Mouse (Mus musculus): ENCODE data around the gene 4930444G20Rik. TPM values are rescaled to one million over a fixed set of nuclear protein-coding genes. Genes with fewer than 3 reads are reported as not detected.
"Not testable (repeated sequence)": the region's sequence is repeated elsewhere in the genome, so short reads cannot be mapped to it uniquely, and the experiment has no call there.

The 4930444G20Rik gene
- not detected in 2 replicates for polyA plus RNA-seq (2012; ENCODE audit: insufficient read depth, insufficient read length, low replicate concordance, missing spikeins)

- not testable (repeated sequence) for H3K4me3 ChIP-seq (ENCODE audit: insufficient read depth, low read depth, low read length); H3K27ac ChIP-seq (ENCODE audit: insufficient read depth, low read depth, low read length); H3K4me1 ChIP-seq (ENCODE audit: control insufficient read depth, insufficient read depth, low read length)
- 93% methylated on average over 7 of the region's 7 CpGs for WGBS
Measured at GRCm38 (mm10) chr10:22067979-22068378, at the start of gene 4930444G20Rik. TSS of gene 4930444G20Rik (minus strand) at chr10:22068079.

GRCm38 (mm10) chr10:22074531-22074930 is 6.7 kb upstream of the 4930444G20Rik start:
- H3K27ac ChIP-seq (ENCODE audit: insufficient read depth, low read depth, low read length): no peak overlapping the region
- TF ChIP-seq POLR2A (IDR thresholded peaks at IDR 0.05; ENCODE audit: insufficient read depth, low read depth, low read length): no peak
- no peak for TF ChIP-seq CTCF (IDR thresholded peaks at IDR 0.05; ENCODE audit: insufficient read depth, low read depth, low read length)
- 87% methylated on average over 2 of the region's 2 CpGs for WGBS
- H3K4me1 ChIP-seq (ENCODE audit: control insufficient read depth, insufficient read depth, low read length): no peaks in the 10 kb centered on the region
- no peak overlapping the region for H3K4me3 ChIP-seq (ENCODE audit: insufficient read depth, low read depth, low read length)

GRCm38 (mm10) chr10:22072739-22073138 is 4.9 kb upstream of the 4930444G20Rik start:
- Histone ChIP-seq H3K4me1 (ENCODE audit: control insufficient read depth, insufficient read depth, low read length) (no peaks in the 10 kb centered on the region), H3K4me3 (ENCODE audit: insufficient read depth, low read depth, low read length) (no peak overlapping the region), H3K27ac (ENCODE audit: insufficient read depth, low read depth, low read length) (no peak overlapping the region)
- 71% methylated on average over 2 of the region's 2 CpGs for WGBS
- TF ChIP-seq CTCF (IDR thresholded peaks at IDR 0.05; ENCODE audit: insufficient read depth, low read depth, low read length) (no peak), POLR2A (IDR thresholded peaks at IDR 0.05; ENCODE audit: insufficient read depth, low read depth, low read length) (no peak)

GRCm38 (mm10) chr10:22070576-22070975 is 2.7 kb upstream of the 4930444G20Rik start:
- Histone ChIP-seq H3K4me3 (ENCODE audit: insufficient read depth, low read depth, low read length) (no peak overlapping the region), H3K4me1 (ENCODE audit: control insufficient read depth, insufficient read depth, low read length) (no peaks in the 10 kb centered on the region), H3K27ac (ENCODE audit: insufficient read depth, low read depth, low read length) (no peak overlapping the region)
- TF ChIP-seq POLR2A (IDR thresholded peaks at IDR 0.05; ENCODE audit: insufficient read depth, low read depth, low read length) (no peak), CTCF (IDR thresholded peaks at IDR 0.05; ENCODE audit: insufficient read depth, low read depth, low read length) (no peak)
- 55% methylated on average over 4 of the region's 4 CpGs for WGBS

GRCm38 (mm10) chr10:22070168-22070567 is 2.3 kb upstream of the 4930444G20Rik start:
- Histone ChIP-seq H3K4me1 (ENCODE audit: control insufficient read depth, insufficient read depth, low read length) (no peaks in the 10 kb centered on the region), H3K27ac (ENCODE audit: insufficient read depth, low read depth, low read length) (no peak overlapping the region), H3K4me3 (ENCODE audit: insufficient read depth, low read depth, low read length) (no peak overlapping the region)
- WGBS: 99% methylated on average over 2 of the region's 2 CpGs
- TF ChIP-seq POLR2A (IDR thresholded peaks at IDR 0.05; ENCODE audit: insufficient read depth, low read depth, low read length): no peak
- TF ChIP-seq CTCF (IDR thresholded peaks at IDR 0.05; ENCODE audit: insufficient read depth, low read depth, low read length): no peak

- no peak overlapping the region for H3K27ac ChIP-seq (ENCODE audit: insufficient read depth, low read depth, low read length)
- peaks cover 11% of the 10 kb centered on the region for H3K4me1 ChIP-seq (ENCODE audit: control insufficient read depth, insufficient read depth, low read length)
- no peak overlapping the region for H3K4me3 ChIP-seq (ENCODE audit: insufficient read depth, low read depth, low read length)
- no peak for TF ChIP-seq CTCF (IDR thresholded peaks at IDR 0.05; ENCODE audit: insufficient read depth, low read depth, low read length)
- TF ChIP-seq POLR2A (IDR thresholded peaks at IDR 0.05; ENCODE audit: insufficient read depth, low read depth, low read length): no peak
- WGBS: 89% methylated on average over 2 of the region's 2 CpGs
Measured at GRCm38 (mm10) chr10:22059415-22059814, 8.5 kb downstream of the 4930444G20Rik start.

- Histone ChIP-seq H3K4me1 (ENCODE audit: control insufficient read depth, insufficient read depth, low read length) (peaks cover 11% of the 10 kb centered on the region), H3K27ac (ENCODE audit: insufficient read depth, low read depth, low read length) (no peak overlapping the region), H3K4me3 (ENCODE audit: insufficient read depth, low read depth, low read length) (peak overlapping the region; percentile 64)
- no peak for TF ChIP-seq POLR2A (IDR thresholded peaks at IDR 0.05; ENCODE audit: insufficient read depth, low read depth, low read length)
- TF ChIP-seq CTCF (IDR thresholded peaks at IDR 0.05; ENCODE audit: insufficient read depth, low read depth, low read length): no peak
- 17% methylated on average over 12 of the region's 12 CpGs for WGBS
Measured at GRCm38 (mm10) chr10:22059026-22059325, 8.9 kb downstream of the 4930444G20Rik start.

- 8% methylated on average over 41 of the region's 41 CpGs for WGBS
- Histone ChIP-seq H3K4me3 (ENCODE audit: insufficient read depth, low read depth, low read length) (peak overlapping the region; percentile 64), H3K4me1 (ENCODE audit: control insufficient read depth, insufficient read depth, low read length) (peaks cover 11% of the 10 kb centered on the region), H3K27ac (ENCODE audit: insufficient read depth, low read depth, low read length) (no peak overlapping the region)
- TF ChIP-seq POLR2A (IDR thresholded peaks at IDR 0.05; ENCODE audit: insufficient read depth, low read depth, low read length) (0 out of 2 replicates have a peak, but pooled peaks have one; percentile 24), CTCF (IDR thresholded peaks at IDR 0.05; ENCODE audit: insufficient read depth, low read depth, low read length) (no peak)
Measured at GRCm38 (mm10) chr10:22058218-22059025, 9.5 kb downstream of the 4930444G20Rik start.

- Histone ChIP-seq H3K27ac (ENCODE audit: insufficient read depth, low read depth, low read length) (no peak overlapping the region), H3K4me1 (ENCODE audit: control insufficient read depth, insufficient read depth, low read length) (peaks cover 11% of the 10 kb centered on the region), H3K4me3 (ENCODE audit: insufficient read depth, low read depth, low read length) (no peak overlapping the region)
- no peak for TF ChIP-seq POLR2A (IDR thresholded peaks at IDR 0.05; ENCODE audit: insufficient read depth, low read depth, low read length)
- no peak for TF ChIP-seq CTCF (IDR thresholded peaks at IDR 0.05; ENCODE audit: insufficient read depth, low read depth, low read length)
Measured at GRCm38 (mm10) chr10:22055308-22055707, 12.6 kb downstream of the 4930444G20Rik start.

GRCm38 (mm10) chr10:22036256-22036655 is 31.6 kb downstream of the 4930444G20Rik start:
- 6% methylated on average over 3 of the region's 3 CpGs for WGBS
- not testable (repeated sequence) for H3K27ac ChIP-seq (ENCODE audit: insufficient read depth, low read depth, low read length)

More at GRCm38 (mm10) chr10:22036256-22036655, 31.6 kb downstream of the 4930444G20Rik start:
- not testable (repeated sequence) for H3K4me3 ChIP-seq (ENCODE audit: insufficient read depth, low read depth, low read length); H3K4me1 ChIP-seq (ENCODE audit: control insufficient read depth, insufficient read depth, low read length)

Data from olfactory bulb, adult 2 months (tissue).